Mouse (Mus musculus): Measurements from ENCODE around the gene Qrfp.

Qrfp gene

DNA sequence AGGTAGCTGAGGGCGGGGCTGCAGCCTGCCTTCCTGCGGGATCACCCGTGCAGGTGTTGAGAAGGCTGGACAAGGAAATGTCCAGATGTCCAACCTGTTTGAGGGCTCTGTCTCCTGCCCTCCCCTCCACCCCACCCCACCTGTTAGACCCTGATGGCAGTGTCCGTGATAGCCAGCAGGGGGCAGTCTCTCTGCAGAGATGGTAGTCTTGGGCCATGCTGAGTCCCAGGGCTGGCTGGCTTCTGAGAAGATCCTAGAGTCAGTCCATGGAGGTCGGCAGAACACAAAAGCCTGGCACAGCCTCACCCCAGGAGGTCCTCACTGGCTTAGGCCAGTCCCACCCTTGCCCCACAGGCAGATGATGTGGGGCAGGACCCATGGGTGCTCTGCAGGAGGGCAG, 5.0 kb upstream of the Qrfp start:
- peak; percentile 69 to 77 for DNase-seq (ENCODE audit: low spot score in 2 of 2)

DNA sequence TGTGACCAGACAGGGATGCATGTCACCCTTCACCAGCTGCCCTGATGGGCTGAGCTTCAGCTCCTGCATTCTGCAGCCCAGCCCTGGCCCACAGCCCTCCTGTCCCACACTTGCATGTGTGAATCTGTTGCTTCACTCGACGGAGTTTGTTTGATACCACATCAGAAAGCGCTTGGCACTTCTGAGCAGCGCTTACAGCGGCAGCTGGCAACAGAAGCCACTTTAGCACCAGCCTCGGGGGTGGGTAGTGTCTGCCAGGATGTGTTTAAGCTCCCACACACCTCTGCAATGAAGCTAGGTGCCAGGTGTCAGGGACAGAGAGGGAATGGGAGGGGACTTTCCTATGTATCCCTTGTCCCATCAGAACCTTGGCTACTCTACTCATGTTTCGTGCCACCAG, 4.3 kb upstream of the Qrfp start:
- peak; percentile 50 to 60 for DNase-seq (ENCODE audit: low spot score in 2 of 2)

DNA sequence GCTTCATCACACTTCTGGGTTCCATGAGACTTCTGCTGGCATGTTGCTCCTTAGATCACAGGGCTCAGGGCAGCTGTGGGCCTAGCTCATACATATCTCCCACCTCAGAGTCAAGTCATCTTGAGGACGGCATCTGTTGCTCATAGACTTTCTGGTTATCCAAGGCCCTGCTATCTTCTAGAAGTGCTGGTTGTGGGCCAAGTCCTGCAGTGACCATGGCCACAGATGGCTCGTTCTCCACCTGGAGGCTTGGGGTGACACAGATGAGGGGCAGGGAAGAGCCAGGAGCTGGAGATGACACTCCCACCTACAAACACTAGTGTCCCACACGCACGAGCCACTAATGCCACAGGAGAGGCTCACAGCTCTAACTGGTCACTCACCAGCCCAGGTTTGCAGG, 3.3 kb upstream of the Qrfp start:
- DNase-seq (ENCODE audit: low spot score in 2 of 2): no peak

DNA sequence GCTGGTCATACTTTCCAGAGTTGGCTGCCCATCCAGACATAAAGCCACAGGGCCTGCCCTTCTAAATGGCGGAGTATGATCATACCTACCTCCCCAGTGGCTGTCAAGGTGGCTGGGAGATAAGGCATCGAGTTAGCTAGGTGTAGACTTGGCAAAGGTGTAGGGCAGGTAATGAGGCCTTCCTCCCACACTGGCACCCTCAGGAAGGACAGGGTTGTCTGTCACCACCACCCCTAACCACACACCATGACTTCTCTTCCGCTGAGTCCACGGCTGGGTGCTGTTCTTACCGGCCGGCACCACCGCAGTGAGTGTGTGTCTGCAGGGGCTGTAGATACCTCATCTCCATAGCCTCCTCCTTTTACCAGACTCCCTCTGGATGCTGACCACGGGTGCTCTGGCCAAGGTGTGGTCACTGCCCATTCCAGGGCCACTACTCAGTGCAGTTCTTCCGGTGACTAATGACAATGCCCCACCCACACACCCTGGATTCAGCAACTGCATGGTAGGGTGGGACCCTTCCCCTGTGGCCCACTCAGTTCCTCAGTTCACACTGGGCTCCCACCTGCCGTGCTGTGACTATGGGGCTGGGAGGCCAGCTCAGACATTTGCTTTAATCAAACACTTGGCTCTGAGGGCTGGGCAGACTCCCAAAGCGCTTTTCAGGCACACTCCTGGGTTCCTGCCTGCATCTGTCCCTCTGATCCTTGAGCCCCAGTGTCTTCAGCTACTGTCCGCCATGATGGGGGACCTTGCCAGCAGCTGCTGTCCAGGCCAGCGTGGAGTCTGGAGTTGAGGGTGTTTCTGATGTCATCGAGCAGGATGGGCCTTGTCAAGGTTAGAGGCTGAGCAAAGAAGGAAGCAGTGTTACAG, 942 bp upstream of the Qrfp start:
- DNase-seq (ENCODE audit: low spot score in 2 of 2): peak; percentile 71 to 81

DNA sequence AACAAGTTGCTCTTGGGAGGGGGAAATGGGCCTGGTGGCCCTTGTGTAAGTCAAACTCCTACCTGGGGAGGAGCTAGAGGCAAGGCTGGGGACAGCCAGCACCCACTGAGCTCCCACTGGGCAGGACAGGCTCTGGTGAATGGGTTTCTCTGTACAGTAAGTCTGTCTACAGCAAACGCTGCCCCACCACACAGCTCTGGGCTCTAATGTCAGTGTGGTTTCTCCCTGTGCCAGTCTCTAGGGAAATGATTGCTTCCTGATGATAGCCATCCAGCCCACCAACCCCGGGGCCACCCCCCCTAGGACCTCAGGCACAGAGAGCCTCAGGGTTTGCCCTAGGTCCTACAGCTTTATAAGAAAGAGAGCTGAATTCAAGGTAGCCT, 1.0 kb downstream of the Qrfp start:
- DNase-seq (ENCODE audit: low spot score in 2 of 2): peak; percentile 33 to 40

DNA sequence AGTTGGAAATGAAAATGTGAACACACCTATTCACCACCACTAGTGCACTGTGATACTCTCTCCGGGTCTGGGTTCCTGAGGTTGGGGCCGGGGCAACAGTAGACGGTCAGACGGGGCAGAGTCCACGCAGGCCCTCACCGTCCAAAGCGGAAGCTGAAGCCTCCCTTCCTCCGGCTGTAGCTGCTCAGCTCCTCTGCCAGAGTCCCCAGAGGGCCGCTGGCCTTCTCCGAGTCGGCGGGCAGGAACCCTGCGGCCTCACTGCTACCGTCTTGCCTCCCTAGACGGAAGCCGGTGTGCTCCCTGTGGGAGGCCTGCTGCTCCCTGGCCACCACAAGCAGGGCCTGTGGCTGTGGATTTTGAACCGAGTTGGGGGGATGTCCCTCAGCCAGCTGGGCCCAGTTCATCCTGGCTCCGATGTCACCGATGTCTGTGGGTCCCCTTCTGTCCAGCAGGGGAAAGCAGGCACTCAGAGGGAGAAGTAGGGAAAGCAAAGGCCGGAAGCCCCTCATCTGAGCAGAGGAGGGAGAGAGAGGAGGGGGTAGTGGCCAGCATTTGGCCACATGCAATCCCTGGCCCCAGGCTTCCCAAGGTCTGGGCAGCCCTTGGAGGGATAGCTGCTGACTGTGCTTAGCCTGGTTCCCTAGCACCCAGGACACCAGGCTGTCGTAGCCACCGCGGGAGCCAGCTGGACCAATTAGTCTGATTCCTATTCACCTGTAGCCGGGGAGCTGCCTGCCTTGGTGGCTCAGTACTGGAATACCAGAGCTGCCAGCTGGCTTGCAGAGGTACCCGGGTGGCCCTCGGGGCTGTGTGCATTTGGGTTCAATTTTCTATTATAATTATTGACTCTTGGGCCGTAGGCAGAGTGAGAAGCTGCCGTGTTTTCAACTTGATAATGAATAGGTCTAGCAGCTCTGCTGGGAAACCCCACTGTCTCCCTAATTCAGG, 1.7 kb downstream of the Qrfp start:
- no peak for DNase-seq (ENCODE audit: low spot score in 2 of 2)

DNA sequence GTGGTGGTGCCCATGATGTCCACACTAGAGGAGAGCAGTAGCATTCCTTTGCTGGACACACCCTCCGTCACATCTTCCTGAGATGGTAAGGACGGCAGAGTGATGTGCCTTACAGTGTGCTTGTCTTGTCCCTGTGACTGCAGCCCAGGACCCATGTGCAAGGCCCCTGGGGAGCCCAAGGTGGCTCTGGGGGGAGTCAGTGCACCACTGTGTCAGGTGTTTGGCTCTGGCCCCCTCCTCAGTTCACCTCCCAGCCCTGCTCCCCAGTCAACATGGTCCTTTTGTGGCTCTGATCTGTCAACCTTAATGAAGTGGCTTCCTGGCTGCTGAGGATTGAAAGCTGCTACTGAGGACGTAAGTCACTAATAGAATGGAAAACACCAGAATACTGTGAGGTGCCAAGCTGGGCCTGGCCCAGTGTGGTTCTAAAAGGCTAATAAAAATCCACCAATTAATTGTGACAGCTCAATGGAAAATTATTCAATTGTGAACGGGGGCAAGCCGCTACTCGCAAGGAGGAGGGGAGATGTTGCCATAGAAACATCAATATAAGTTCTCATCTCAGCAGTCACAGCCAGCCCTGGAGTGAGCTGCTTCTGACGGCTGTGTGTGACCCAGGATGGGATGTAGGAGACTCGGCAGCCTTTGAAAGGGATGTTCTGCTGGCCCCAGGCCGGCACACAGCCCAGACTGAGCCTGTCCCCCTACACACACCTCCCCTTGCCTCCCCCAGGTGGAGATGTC, 3.6 kb downstream of the Qrfp start:
- DNase-seq (ENCODE audit: low spot score in 2 of 2): no peak

DNA sequence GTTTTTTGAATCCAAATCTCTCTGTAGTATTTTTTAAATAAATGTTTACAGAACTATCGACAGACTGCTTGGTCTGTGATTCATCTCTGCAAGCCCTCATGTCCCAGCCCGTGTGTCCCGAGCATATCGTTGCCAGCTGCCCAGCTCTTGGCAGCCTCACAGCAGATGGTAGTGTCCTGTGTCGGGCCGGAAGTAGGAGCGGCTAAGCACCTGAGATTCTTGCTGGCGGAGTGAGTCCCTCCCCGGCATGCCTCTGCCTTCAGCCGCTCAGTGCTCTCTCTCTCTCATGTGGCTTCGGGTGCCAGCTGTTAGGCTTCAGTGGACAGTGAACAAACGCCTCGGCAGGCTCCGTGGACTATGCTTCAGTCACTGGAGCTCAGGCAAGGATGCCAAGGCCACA, 6.9 kb downstream of the Qrfp start:
- DNase-seq (ENCODE audit: low spot score in 2 of 2): no peak

DNA sequence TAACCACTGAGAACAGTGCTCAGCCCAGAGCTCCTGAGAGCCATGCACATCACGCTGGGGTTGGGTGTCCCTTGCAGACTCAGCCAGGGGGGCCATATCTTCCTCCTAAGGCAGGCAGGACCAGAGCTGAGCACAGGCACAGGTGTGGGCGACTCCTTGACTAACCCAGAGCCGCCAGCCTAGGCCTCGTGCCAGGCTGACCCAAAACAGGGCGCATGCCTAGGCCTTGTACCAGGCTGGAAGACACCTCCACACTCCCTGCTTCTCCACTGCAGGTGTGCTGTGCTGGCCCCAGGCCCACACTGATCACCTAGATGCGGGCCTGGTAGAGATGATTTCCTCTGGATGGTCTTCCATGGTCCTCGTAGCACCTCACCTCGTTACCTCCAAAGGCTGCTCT, 7.6 kb downstream of the Qrfp start:
- no peak for DNase-seq (ENCODE audit: low spot score in 2 of 2)

DNA sequence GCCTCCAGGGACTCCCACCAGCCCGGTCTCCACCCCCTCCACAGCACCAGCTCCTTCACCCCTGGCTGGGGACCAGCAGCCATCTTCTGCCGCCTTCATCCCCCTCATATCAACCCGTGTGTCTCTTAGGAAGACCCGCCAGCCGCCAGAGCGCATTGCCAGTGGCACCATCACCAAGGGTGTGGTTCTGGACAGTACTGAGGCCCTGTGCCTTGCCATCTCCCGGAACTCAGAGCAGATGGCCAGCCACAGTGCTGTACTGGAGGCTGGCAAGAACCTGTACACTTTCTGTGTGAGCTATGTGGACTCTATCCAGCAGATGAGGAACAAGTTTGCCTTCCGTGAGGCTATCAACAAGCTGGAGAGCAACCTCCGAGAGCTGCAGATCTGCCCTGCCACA, 9.0 kb downstream of the Qrfp start:
- no peak for DNase-seq (ENCODE audit: low spot score in 2 of 2)

DNA sequence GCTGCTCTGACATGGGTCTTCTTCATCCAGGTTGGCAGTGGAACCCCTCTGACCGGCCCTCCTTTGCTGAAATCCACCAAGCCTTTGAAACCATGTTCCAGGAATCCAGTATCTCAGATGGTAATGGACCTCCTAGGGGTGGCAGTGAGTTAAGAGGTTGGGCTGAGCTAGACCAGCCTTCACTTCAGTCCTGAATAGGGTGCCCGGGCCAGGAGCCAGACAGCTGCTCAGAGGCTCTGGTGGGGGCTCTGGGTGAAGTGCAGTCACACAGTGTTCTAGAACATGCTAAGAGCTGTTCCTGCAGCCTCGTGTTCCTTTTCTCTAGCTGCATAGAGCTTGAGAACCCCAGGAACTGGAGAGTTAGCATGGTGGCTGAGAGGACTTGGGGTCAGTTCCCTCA, 13.4 kb downstream of the Qrfp start:
- no peak for DNase-seq (ENCODE audit: low spot score in 2 of 2)

DNA sequence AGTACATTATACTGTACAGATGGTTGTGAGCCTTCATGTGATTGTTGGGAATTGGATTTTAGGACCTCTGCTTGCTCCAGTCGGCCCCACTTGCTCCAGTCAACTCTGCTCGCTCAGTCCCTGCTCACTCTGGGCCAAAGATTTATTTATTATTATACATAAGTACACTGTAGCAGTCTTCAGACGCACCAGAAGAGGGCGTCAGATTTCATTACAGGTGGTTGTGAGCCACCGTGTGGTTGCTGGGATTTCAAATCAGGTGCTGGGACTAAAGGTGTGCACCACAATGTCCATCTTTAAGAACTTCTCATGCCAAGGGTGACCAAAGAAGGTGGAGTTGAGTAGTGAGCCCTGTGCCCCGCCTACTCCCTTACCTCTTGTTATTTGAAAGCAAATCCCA, 17.8 kb downstream of the Qrfp start:
- DNase-seq (ENCODE audit: low spot score in 2 of 2): no peak

DNA sequence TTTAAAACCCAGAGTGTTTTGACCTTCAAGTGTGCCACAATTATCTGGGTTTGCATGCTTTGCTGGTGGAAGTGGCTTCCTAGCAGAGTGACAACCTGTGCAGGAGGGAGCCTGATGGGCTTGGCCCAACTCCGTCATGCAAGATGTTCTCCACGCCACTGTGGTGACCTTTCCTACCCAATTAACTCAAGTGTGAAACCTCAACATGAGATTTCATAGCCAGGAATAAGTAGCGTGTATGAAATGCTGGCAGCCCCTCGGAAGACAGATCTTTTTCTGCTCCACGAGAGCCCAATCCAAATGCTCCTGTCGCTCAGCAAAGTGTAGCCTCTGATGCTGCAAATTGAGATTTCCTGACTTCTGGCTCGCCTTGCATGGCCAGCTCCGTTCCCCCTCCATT, 19.1 kb downstream of the Qrfp start:
- DNase-seq (ENCODE audit: low spot score in 2 of 2): no peak

DNA sequence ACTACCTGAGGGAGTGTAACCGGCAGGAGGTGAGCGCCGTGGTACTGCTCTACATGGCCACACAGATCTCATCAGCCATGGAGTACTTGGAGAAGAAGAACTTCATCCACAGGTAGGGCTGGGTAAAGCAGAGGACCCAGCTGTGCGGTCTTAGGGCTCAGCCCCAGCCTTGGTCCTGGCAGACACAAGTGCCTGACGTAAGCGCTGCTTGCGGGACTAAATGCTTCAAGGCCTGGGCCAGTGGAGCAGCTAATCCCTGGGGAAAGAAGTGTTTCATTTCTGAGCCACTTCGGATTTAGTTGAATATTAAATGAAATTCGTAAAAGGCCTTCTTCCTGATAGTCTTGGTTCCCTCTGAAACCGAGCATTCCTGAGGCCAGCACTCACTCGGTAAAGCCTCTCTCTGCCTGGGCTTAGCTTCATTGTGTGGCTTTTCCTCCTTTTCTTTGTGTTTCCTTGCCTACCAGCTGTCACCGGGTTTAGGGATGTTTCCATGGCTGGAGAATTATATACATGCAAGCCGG, 19.6 kb downstream of the Qrfp start:
- no peak for DNase-seq (ENCODE audit: low spot score in 2 of 2)

DNA sequence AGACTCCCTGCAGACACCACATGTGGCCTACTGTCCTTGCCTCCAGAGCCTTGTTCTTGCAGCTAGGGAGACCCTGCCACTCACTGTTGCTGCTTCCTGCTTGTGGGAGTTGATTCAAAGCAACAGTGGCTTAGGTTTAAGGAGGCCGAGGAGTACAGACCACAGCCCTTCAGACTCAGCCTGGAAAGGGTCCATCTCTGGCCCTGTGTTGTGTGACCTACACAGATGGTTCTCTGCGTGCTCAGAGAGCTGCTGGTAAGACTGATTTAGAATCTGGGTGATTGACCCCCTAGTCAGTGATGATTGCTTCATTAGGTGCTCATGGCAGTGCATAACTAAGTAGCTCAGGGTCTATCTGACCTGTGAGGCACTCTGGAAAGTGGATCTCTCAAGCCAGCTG, 21.2 kb downstream of the Qrfp start:
- no peak for DNase-seq (ENCODE audit: low spot score in 2 of 2)

DNA sequence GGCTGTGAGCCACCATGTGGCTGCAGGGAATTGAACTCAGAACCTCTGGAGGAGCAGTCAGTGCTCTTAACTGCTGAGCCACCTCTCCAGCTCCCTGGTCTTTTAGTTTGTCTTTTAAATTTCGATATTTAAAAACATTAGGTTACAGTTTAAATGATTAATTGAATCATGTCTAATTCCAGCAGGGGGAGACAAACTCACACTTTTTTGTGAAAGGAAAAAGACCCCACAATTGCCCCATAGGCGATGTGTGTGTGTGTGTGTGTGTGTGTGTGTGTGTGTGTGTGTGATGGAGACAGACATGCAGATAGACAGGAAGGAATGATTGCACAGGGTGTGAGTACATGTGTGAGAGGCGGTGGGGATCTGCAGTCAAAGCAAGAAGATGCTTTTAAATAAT, 22.2 kb downstream of the Qrfp start:
- DNase-seq (ENCODE audit: low spot score in 2 of 2): no peak

DNA sequence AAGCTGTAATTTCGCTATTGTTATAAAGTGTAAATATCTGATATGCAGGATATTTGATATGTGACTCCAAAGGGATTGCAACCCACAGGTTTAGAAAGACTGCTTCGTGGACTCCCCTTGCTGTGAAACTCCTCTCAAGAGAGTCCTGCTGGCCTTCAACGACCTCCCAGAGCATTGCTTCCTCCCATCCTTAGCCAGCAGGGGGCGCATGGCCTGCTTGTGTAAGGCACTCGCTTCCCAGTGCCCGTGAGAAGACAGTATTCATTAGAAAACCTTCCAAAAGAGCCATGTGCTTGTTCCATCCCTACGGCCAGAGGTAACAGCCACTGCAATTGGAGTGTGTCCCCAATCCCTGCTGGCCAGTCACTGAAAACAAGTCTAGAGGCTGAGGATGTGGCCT, 23.4 kb downstream of the Qrfp start:
- DNase-seq (ENCODE audit: low spot score in 2 of 2): peak; percentile 68 to 75

DNA sequence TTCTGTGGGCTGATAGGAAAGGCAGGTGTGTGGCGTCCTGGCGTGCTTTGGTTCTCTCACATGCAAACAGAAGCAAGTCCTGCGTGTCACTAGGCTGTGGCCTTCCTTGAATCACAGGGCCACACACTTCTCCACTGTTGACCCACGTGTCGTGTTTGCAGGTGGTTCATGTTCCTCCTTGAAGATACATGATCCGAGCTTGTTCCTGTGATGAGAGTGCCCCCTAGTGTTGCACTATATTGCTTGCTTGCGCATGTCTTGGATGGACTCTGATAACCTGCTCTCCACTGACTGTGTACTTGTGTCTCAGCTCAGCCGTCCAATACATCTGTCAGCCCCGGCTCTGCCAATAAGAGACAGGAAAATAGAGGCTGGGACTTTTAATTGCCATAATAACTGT, 25.3 kb downstream of the Qrfp start:
- DNase-seq (ENCODE audit: low spot score in 2 of 2): peak; percentile 75 to 80

DNA sequence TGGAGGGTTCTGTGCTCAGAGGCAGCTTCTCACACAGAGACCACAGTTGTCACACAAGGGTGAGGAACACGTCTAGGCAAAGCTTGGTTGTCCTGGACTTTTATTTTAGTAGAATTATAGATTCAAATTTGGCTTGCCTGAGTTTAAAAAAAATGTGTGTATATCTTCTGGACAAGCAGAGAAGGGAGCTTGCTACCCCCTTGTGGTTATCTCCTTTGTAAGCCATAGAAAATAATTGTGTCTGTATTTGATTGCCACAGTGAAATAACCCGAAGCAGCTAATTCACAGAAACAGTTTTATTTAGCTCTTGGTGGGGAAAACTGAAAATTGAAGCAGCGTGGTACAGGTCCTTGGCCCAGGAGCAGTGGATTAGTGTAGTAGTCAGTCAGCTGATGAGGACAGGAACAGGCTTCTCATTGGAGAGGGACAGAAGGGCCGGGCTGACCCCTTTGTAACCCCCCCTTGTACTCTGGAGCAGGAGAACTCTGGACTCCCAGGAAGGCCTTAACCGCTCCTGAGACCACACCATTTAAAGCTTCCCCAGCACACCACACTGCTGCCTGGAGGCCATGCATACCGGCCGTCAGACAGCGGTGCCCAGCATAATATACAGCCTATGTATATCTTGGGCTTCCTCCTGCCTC, 27.3 kb downstream of the Qrfp start:
- DNase-seq (ENCODE audit: low spot score in 2 of 2): no peak

DNA sequence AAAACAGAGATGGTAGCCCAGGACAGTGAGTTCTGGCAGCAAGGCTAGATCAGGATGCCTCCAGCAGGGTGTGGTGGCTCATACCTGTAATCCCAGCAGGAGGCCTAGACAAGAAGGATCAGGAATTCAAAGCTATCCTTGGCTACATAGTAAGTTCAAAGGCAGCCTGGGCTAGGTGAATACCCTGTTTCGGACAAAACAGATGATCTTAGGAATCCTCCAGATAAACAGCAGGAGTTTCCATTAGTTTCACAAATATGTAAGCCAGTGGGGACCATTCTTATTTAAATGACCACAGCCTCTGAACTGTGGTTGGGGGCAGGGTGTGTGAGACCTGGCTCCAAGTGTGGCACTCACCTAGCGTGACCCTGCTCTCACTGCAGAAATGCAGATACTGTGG, 31.1 kb downstream of the Qrfp start:
- no peak for DNase-seq (ENCODE audit: low spot score in 2 of 2)

DNA sequence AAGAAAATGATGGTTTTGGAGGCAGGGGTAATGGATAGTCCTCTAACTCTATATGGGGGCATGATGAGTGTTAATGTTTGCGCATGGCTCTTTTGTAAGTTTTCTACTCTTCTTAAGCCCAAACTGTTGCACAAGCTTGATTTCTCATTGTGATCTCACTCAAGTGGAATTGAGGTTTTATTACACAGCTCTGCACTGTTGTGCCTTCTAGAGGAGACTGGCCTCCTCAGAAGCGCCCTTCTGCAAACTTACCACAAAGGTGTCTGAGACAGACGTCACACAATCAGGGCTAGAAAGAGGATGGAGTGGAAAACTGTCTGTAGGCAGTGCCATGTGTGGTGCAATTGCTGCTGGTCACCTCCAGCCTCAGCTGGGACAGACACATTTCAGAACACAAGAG, 33.9 kb downstream of the Qrfp start:
- no peak for DNase-seq (ENCODE audit: low spot score in 2 of 2)
